Comparison of ENCODE assay signal across 20 mouse cellular contexts in the genomic region with DNA sequence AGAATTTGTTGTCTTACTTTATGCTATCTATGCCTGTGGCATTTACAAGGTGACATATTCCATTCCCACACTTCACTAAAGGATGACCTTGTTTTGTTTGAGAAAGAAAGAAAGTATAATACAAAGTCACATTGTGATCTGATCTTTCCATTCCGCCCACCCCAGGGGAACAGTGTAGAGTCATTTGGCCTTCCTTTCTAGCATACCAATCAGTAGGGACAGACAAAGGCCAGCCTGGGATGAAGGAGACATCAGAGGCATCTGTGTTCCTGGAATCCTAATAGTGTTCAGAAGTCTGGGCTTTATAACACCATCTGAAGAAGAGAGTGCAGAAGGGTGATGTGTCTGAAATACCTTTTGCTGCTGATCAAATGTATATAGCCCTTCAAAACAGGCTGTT.
"Had no signal": no experiment of that assay in that cellular context is flagged by ENCODE, and none has a peak within 500 bp of the region (broad histone marks: within the 10 kb centered on the region; RNA-seq: fewer than 3 reads in every experiment).

No protein-coding gene starts in this region.

- H3K9me3 ChIP-seq: liver, embryonic 13.5 days; liver, embryonic 15.5 days; lung, embryonic 15.5 days; megakaryocyte, embryonic 14.5 days; neural tube, embryonic 12.5 days had no signal

- H3K9ac ChIP-seq: liver, embryonic 13.5 days; liver, embryonic 15.5 days; liver, postnatal 0 days; lung, embryonic 15.5 days; neural tube, embryonic 12.5 days had no signal

- H3K36me3 ChIP-seq: liver, embryonic 13.5 days; liver, embryonic 15.5 days; lung, embryonic 15.5 days; neural tube, embryonic 12.5 days had no signal

- H3K4me1 ChIP-seq: liver, embryonic 13.5 days; liver, embryonic 15.5 days; lung, embryonic 15.5 days; megakaryocyte, embryonic 14.5 days; neural tube, embryonic 12.5 days had no signal

- H3K27me3 ChIP-seq: liver, embryonic 13.5 days; liver, embryonic 15.5 days; lung, embryonic 15.5 days; megakaryocyte, embryonic 14.5 days; neural tube, embryonic 12.5 days had no signal

- DNase-seq: liver, embryonic 13.5 days; liver, postnatal 0 days; lung, adult 2 months; lung, postnatal 14 days; lung, postnatal 36 days; retina, postnatal 1 day; right cerebral cortex, adult 18-20 months; right cerebral cortex, postnatal 25 days; right cerebral cortex, postnatal 4 days; spleen, adult 18-20 months; thymus, adult 18-20 months; thymus, postnatal 14 days; thymus, postnatal 36 days had no signal

- H3K4me3 ChIP-seq: liver, embryonic 13.5 days; liver, embryonic 15.5 days; lung, embryonic 15.5 days; megakaryocyte, embryonic 14.5 days; neural tube, embryonic 12.5 days had no signal

- H3K27ac ChIP-seq: liver, embryonic 13.5 days; liver, embryonic 15.5 days; lung, embryonic 15.5 days; macrophage; neural tube, embryonic 12.5 days had no signal

- ATAC-seq: liver, postnatal 0 days; lung, postnatal 0 days had no signal

- H3K4me2 ChIP-seq: liver, embryonic 11.5 days; liver, embryonic 13.5 days; liver, embryonic 15.5 days; lung, embryonic 15.5 days; neural tube, embryonic 12.5 days had no signal
